Mouse (Mus musculus): ENCODE measurements around the gene Pdzrn3.

DNA sequence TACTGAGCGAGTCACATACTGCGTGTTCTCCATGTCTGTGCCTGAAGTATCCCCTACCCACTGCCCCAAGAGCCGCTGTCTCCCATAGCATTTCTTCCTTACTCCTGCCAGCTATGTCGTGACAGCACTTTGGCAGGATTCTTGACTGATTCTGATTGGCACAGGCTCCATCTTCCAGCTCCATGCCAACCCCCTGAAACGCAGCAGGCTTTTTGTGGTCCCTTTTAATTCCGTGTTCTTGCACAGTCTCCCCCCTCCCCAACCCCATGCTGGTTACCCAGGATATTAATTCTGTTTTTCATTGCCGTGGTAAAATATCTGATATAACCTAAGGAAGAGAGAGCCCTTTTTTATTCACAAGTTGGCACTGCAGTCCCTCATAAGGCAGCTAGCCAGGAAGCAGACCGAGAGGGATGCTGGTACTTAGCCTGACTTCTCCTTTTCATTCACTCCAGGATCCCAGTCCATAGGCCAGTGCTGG lies 166.3 kb downstream of the Pdzrn3 start:
- no peak for TF ChIP-seq POLR2A (IDR thresholded peaks at IDR 0.05; ENCODE audit: insufficient read length, low read depth)
- no peak for TF ChIP-seq E2F4 (IDR thresholded peaks at IDR 0.05; ENCODE audit: insufficient read depth)
- TF ChIP-seq MYOG (IDR thresholded peaks at IDR 0.05; ENCODE audit: control insufficient read depth in 1 of 3, insufficient read depth in 1 of 3, insufficient read length in 2 of 3, low read depth in 2 of 3), result no peak
- no peak for TF ChIP-seq MYOD1 (IDR thresholded peaks at IDR 0.05; ENCODE audit: control insufficient read depth in 1 of 3, insufficient read length in 2 of 3, low read depth in 2 of 3)
- TF ChIP-seq USF1 (IDR thresholded peaks at IDR 0.05; ENCODE audit: low read depth), result no peak
- TF ChIP-seq CEBPB (IDR thresholded peaks at IDR 0.05; ENCODE audit: insufficient read depth, poor library complexity, severe bottlenecking), result no peak
- TF ChIP-seq POLR2AphosphoS2 (IDR thresholded peaks at IDR 0.05; ENCODE audit: insufficient read length, low read depth), result no peak
- no peak for TF ChIP-seq MAX (IDR thresholded peaks at IDR 0.05; ENCODE audit: low read depth)
- TF ChIP-seq TCF3 (IDR thresholded peaks at IDR 0.05; ENCODE audit: insufficient read length, low read depth), result no peak
- TF ChIP-seq TCF12 (IDR thresholded peaks at IDR 0.05; ENCODE audit: insufficient read depth, poor library complexity, severe bottlenecking), result no peak
- no peak for TF ChIP-seq REST (IDR thresholded peaks at IDR 0.05; ENCODE audit: insufficient read depth, insufficient read length)
